Mouse (Mus musculus) ES-E14 (cell line): ENCODE data around the gene Mfsd10.

ENCODE experiments used
- CHD2 ChIP-seq: IDR thresholded peaks from 2 replicates; pipeline ENCODE4 v1.6.1; 2014; ENCODE audit warnings: mild to moderate bottlenecking, low read depth, low read length, inconsistent platforms
- MAFK ChIP-seq: IDR thresholded peaks from 2 replicates; pipeline ENCODE4 v1.6.1; 2014; ENCODE audit warnings: mild to moderate bottlenecking, low read depth, low read length, inconsistent platforms; ENCODE audit not compliant: insufficient read depth
- ZC3H11A ChIP-seq: IDR thresholded peaks from 2 replicates; pipeline ENCODE4 v1.6.1; 2012; ENCODE audit warnings: low read depth, mild to moderate bottlenecking, inconsistent platforms, low read length, borderline replicate concordance
- ZNF384 ChIP-seq: IDR thresholded peaks from 2 replicates; pipeline ENCODE4 v1.6.1; 2012; ENCODE audit warnings: low read depth, low read length, inconsistent platforms

DNA sequence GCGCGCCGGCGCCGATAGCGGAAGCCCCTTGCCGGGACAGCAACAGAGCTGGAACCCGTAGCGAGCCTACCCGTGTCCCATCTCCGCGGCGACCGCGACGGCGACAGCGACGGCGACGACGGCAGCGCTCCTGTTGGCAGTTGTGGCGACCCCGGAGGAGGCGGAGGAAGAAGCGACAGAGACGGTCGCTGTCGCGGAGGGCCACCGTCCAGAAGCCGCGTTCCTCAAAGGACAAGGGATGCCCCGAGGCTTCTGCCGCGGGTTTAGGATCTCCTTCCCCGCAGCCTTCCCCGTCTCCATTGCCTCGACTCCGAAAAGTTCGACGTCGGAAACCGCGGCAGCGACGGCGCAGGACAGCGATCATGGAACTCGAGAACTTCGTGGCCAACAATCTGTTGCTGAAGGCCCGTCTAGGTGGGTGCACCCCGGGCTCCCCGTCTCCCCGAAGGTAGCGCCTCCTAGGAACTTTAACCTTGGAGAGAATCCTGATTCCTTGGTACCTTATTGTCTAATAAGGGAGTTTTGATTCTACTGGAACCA lies 23.6 kb upstream of the Mfsd10 start:
- no peak for TF ChIP-seq MAFK
- no peak for TF ChIP-seq ZNF384
- no peak for TF ChIP-seq ZC3H11A
- no peak for TF ChIP-seq CHD2
